Mouse (Mus musculus): ENCODE data around the gene Adgrl3. TPM values are rescaled to one million over a fixed set of nuclear protein-coding genes. Genes with fewer than 3 reads are reported as not detected.

Gene Adgrl3
- total and polyA plus RNA-seq, 3 experiments, result not detected

- Histone ChIP-seq H3K36me3 (ENCODE audit: control insufficient read depth in 1 of 2, insufficient read depth in 2 of 2, low read length in 2 of 2) (no peaks in the 10 kb centered on the region), H3K9me3 (replicated peaks; ENCODE audit: insufficient read depth, low read length) (no peaks in the 10 kb centered on the region), H3K4me1 (ENCODE audit: control insufficient read depth in 1 of 2, insufficient read depth in 2 of 2, low read length in 2 of 2) (no peaks in the 10 kb centered on the region), H3K27ac (ENCODE audit: control insufficient read depth, low read depth, low read length) (no peak overlapping the region), H3K79me2 (ENCODE audit: control insufficient read depth, insufficient read depth, low read length, poor library complexity) (no peaks in the 10 kb centered on the region), H3K9ac (ENCODE audit: control insufficient read depth, low read depth, low read length, poor library complexity, severe bottlenecking) (no peak overlapping the region), H3K27me3 (ENCODE audit: control insufficient read depth in 1 of 2, insufficient read depth in 2 of 2, low read length in 2 of 2) (no peaks in the 10 kb centered on the region), H3K4me3 (ENCODE audit: control insufficient read depth in 1 of 2, insufficient read depth in 1 of 2, low read depth in 2 of 2, low read length in 2 of 2) (no peak overlapping the region)
- DNase-seq (ENCODE audit: low read depth, low spot score), result no peak
- TF ChIP-seq NRF1 (IDR thresholded peaks at IDR 0.05; ENCODE audit: insufficient read depth, low read depth, low read length, poor library complexity, severe bottlenecking), result no peak
- TF ChIP-seq EP300 (IDR thresholded peaks at IDR 0.05; ENCODE audit: low read depth in 1 of 2, low read length in 2 of 2), result no peak
- no peak for TF ChIP-seq SMC3 (IDR thresholded peaks at IDR 0.05; ENCODE audit: low read depth, low read length)
Measured at GRCm38 (mm10) chr5:81790710-81791109, 770.8 kb downstream of the Adgrl3 start.

DNA sequence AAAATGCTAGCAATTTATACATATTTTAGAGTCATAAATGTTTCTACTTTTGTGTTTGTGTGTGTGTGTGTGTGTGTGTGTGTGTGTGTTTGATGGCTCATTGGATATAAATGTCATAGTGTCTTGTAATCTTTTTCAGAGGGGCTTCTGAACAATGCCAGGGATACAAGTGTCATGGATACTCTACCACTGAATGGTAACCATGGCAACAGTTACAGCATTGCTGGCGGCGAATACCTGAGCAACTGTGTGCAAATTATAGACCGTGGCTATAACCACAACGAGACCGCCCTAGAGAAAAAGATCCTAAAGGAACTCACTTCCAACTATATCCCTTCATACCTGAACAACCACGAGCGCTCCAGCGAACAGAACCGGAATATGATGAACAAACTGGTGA, 774.2 kb downstream of the Adgrl3 start:
- no peak overlapping the region for H3K4me3 ChIP-seq (ENCODE audit: control insufficient read depth in 1 of 2, insufficient read depth in 1 of 2, low read depth in 2 of 2, low read length in 2 of 2)
- no peak overlapping the region for H3K9ac ChIP-seq (ENCODE audit: control insufficient read depth, low read depth, low read length, poor library complexity, severe bottlenecking)
- H3K9me3 ChIP-seq (replicated peaks; ENCODE audit: insufficient read depth, low read length), result no peaks in the 10 kb centered on the region
- no peaks in the 10 kb centered on the region for H3K27me3 ChIP-seq (ENCODE audit: control insufficient read depth in 1 of 2, insufficient read depth in 2 of 2, low read length in 2 of 2)
- no peaks in the 10 kb centered on the region for H3K36me3 ChIP-seq (ENCODE audit: control insufficient read depth in 1 of 2, insufficient read depth in 2 of 2, low read length in 2 of 2)
- H3K27ac ChIP-seq (ENCODE audit: control insufficient read depth, low read depth, low read length), result no peak overlapping the region
- no peak for TF ChIP-seq RAD21 (IDR thresholded peaks at IDR 0.05; ENCODE audit: low read depth, low read length)
- TF ChIP-seq ZMIZ1 (IDR thresholded peaks at IDR 0.05; ENCODE audit: low read depth, low read length), result no peak
- no peaks in the 10 kb centered on the region for H3K4me1 ChIP-seq (ENCODE audit: control insufficient read depth in 1 of 2, insufficient read depth in 2 of 2, low read length in 2 of 2)
- no peak for DNase-seq (ENCODE audit: low read depth, low spot score)
- no peaks in the 10 kb centered on the region for H3K79me2 ChIP-seq (ENCODE audit: control insufficient read depth, insufficient read depth, low read length, poor library complexity)

DNA sequence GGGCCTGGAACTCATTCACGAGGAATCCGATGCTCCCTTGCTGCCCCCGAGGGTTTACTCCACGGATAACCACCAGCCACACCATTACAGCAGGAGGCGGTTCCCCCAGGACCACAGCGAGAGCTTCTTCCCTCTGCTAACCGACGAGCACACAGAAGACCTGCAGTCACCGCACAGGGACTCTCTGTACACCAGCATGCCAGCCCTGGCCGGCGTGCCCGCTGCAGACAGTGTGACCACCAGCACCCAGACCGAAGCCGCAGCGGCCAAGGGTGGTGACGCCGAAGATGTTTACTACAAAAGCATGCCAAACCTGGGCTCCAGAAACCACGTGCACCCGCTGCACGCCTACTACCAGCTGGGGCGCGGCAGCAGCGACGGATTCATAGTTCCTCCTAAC, 774.7 kb downstream of the Adgrl3 start:
- Histone ChIP-seq H3K4me3 (ENCODE audit: control insufficient read depth in 1 of 2, insufficient read depth in 1 of 2, low read depth in 2 of 2, low read length in 2 of 2) (no peak overlapping the region), H3K36me3 (ENCODE audit: control insufficient read depth in 1 of 2, insufficient read depth in 2 of 2, low read length in 2 of 2) (no peaks in the 10 kb centered on the region), H3K79me2 (ENCODE audit: control insufficient read depth, insufficient read depth, low read length, poor library complexity) (no peaks in the 10 kb centered on the region), H3K9ac (ENCODE audit: control insufficient read depth, low read depth, low read length, poor library complexity, severe bottlenecking) (no peak overlapping the region), H3K4me1 (ENCODE audit: control insufficient read depth in 1 of 2, insufficient read depth in 2 of 2, low read length in 2 of 2) (no peaks in the 10 kb centered on the region), H3K9me3 (replicated peaks; ENCODE audit: insufficient read depth, low read length) (no peaks in the 10 kb centered on the region), H3K27me3 (ENCODE audit: control insufficient read depth in 1 of 2, insufficient read depth in 2 of 2, low read length in 2 of 2) (no peaks in the 10 kb centered on the region), H3K27ac (ENCODE audit: control insufficient read depth, low read depth, low read length) (no peak overlapping the region)
- no peak for DNase-seq (ENCODE audit: low read depth, low spot score)
- TF ChIP-seq MAZ (IDR thresholded peaks at IDR 0.05; ENCODE audit: low read depth, low read length) (no peak), POLR2A (IDR thresholded peaks at IDR 0.05; ENCODE audit: control insufficient read depth in 1 of 2, insufficient read depth in 1 of 2, low read depth in 1 of 2, low read length in 2 of 2, poor library complexity in 1 of 2) (no peak), TAL1 (IDR thresholded peaks at IDR 0.05; ENCODE audit: low read length) (no peak), TBP (IDR thresholded peaks at IDR 0.05; ENCODE audit: low read depth, low read length) (no peak), GABPA (IDR thresholded peaks at IDR 0.05; ENCODE audit: low read depth, low read length) (no peak), EP300 (IDR thresholded peaks at IDR 0.05; ENCODE audit: low read depth in 1 of 2, low read length in 2 of 2) (no peak), SIN3A (IDR thresholded peaks at IDR 0.05; ENCODE audit: low read length) (no peak), TCF12 (IDR thresholded peaks at IDR 0.05; ENCODE audit: low read depth, low read length) (no peak), MYC (IDR thresholded peaks at IDR 0.05; ENCODE audit: low read depth, low read length) (no peak), MAX (IDR thresholded peaks at IDR 0.05; ENCODE audit: low read length) (no peak), GATA1 (IDR thresholded peaks at IDR 0.05; ENCODE audit: low read depth, low read length) (no peak), E2F4 (IDR thresholded peaks at IDR 0.05; ENCODE audit: borderline replicate concordance, low read depth, low read length) (no peak), HCFC1 (IDR thresholded peaks at IDR 0.05; ENCODE audit: low read depth, low read length) (no peak), CTCF (IDR thresholded peaks at IDR 0.05 in 2 of 3, conservative IDR thresholded peaks at IDR 0.05 in 1 of 3; ENCODE audit: control insufficient read depth in 1 of 3, insufficient read depth in 1 of 3, low read depth in 2 of 3, low read length in 3 of 3, poor library complexity in 1 of 3, severe bottlenecking in 1 of 3) (no peak)
